In the genomic region with DNA sequence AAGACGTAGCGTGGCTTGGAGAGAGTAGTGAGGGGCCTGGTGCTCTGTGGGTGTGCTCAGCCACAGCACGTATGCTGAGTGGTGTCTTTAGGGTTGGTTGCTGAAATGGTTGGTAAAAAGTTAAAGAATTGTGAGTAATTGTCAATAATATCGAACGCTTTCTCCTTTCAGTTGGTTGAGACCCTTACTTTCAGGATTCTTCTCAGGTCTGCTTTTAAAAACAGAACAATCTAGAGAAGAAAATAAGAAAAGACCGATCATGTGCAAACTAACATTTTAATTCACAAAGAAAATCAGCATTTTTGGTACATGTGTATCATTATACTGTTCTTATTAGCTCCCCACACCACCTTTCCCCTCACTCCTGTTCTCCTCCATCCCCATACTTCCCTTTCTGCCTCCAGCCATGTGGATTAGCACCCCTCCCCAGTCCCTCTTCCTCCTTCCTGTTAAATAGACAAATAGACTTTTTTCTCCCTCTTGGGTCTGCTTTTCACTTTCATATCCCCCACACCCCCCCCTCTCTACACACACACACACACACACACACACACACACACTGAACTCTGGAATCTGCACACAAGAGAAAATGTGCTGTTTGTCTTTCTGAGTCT, we compare ENCODE assay signal across 1 mouse cellular context.
TF ChIP-seq lines count a peak whose summit lies in the region.

No protein-coding gene starts in this region.

TF ChIP-seq in CH12.LX, 34 proteins besides CTCF, POLR2A, EP300 and RAD21 (continued from another document):
- peak; percentile 88 for TF ChIP-seq MYC (IDR thresholded peaks at IDR 0.05; ENCODE audit: low read depth, low read length)
- no peak for TF ChIP-seq USF2 (conservative IDR thresholded peaks at IDR 0.05; ENCODE audit: low read depth, low read length)
- peak; percentile 98 for TF ChIP-seq IRF4 (IDR thresholded peaks at IDR 0.05; ENCODE audit: low read depth, low read length)
- TF ChIP-seq MAFK (IDR thresholded peaks at IDR 0.05; ENCODE audit: insufficient replicate concordance, low read length), result peak; percentile 9; the same call in 1 of the 2 replicates
- TF ChIP-seq ELF1 (IDR thresholded peaks at IDR 0.05; ENCODE audit: low read depth, low read length), result peak; percentile 72
- TF ChIP-seq BHLHE40 (IDR thresholded peaks at IDR 0.05; ENCODE audit: low read depth, low read length), result peak; percentile 53
- TF ChIP-seq ZNF384 (IDR thresholded peaks at IDR 0.05; ENCODE audit: low read depth, low read length), result peak; percentile 88
- TF ChIP-seq ZC3H11A (IDR thresholded peaks at IDR 0.05; ENCODE audit: low read depth, low read length), result no peak
- TF ChIP-seq POLR2AphosphoS2 (IDR thresholded peaks at IDR 0.05; ENCODE audit: low read depth, low read length), result no peak
- peak; percentile 43; the same call in 1 of the 2 replicates for TF ChIP-seq TCF12 (IDR thresholded peaks at IDR 0.05; ENCODE audit: low read depth, low read length)
- TF ChIP-seq JUN (IDR thresholded peaks at IDR 0.05; ENCODE audit: insufficient read depth, low read depth, low read length), result no peak
- TF ChIP-seq ETS1 (conservative IDR thresholded peaks at IDR 0.05; ENCODE audit: low read depth, low read length), result peak; percentile 73
- TF ChIP-seq GABPA (IDR thresholded peaks at IDR 0.05; ENCODE audit: insufficient replicate concordance, low read depth, low read length), result no peak
- TF ChIP-seq KAT2A (IDR thresholded peaks at IDR 0.05; ENCODE audit: insufficient replicate concordance, low read length), result no peak
- no peak for TF ChIP-seq USF1 (IDR thresholded peaks at IDR 0.05; ENCODE audit: low read depth, low read length)
- TF ChIP-seq MXI1 (IDR thresholded peaks at IDR 0.05; ENCODE audit: low read depth, low read length), result peak; percentile 70; the same call in 1 of the 2 replicates
- no peak for TF ChIP-seq ZKSCAN1 (IDR thresholded peaks at IDR 0.05; ENCODE audit: borderline replicate concordance, low read depth, low read length)
- no peak for TF ChIP-seq UBTF (IDR thresholded peaks at IDR 0.05; ENCODE audit: low read depth, low read length)
- no peak; the same call in 1 of the 2 replicates for TF ChIP-seq JUND (conservative IDR thresholded peaks at IDR 0.05; ENCODE audit: low read depth, low read length)
